Mouse (Mus musculus) induced T-regulatory cell, adult 2 months (primary cell): Measurements from ENCODE around the gene Atp1b1.

Experiments used
- DNase-seq: peaks from one replicate; pipeline ENCODE4 v3.0.0-alpha.2; 2012; ENCODE audit warnings: low read depth

The Atp1b1 gene

GRCm38 (mm10) chr1:164458245-164458613 lies at the start of gene Atp1b1:
Gene Atp1b1, minus strand, starts transcription at chr1:164458355.
- DNase-seq: peak; percentile 84

- peak; percentile 10 for DNase-seq
Observed at GRCm38 (mm10) chr1:164505096-164505495, 46.9 kb upstream of the Atp1b1 start.

- peak; percentile 79 for DNase-seq
Observed at GRCm38 (mm10) chr1:164503140-164503730, 45.1 kb upstream of the Atp1b1 start.

GRCm38 (mm10) chr1:164502231-164502630 lies 44.1 kb upstream of the Atp1b1 start:
- no peak for DNase-seq

GRCm38 (mm10) chr1:164494741-164495512 lies 36.8 kb upstream of the Atp1b1 start:
- DNase-seq: peak; percentile 25

- DNase-seq: no peak
Observed at GRCm38 (mm10) chr1:164494215-164494614, 36.1 kb upstream of the Atp1b1 start.

GRCm38 (mm10) chr1:164493042-164493705 lies 35.0 kb upstream of the Atp1b1 start:
- DNase-seq: no peak

GRCm38 (mm10) chr1:164492476-164492875 lies 34.3 kb upstream of the Atp1b1 start:
- no peak for DNase-seq

- DNase-seq: no peak
Observed at GRCm38 (mm10) chr1:164489961-164490594, 31.9 kb upstream of the Atp1b1 start.

GRCm38 (mm10) chr1:164483728-164484127 lies 25.6 kb upstream of the Atp1b1 start:
- no peak for DNase-seq

GRCm38 (mm10) chr1:164482833-164483232 lies 24.7 kb upstream of the Atp1b1 start:
- DNase-seq: no peak

- DNase-seq: no peak
Observed at GRCm38 (mm10) chr1:164481645-164482354, 23.6 kb upstream of the Atp1b1 start.

GRCm38 (mm10) chr1:164480755-164481644 lies 22.8 kb upstream of the Atp1b1 start:
- DNase-seq: no peak

- no peak for DNase-seq
Observed at GRCm38 (mm10) chr1:164475895-164476294, 17.7 kb upstream of the Atp1b1 start.

- DNase-seq: no peak
Observed at GRCm38 (mm10) chr1:164474778-164475511, 16.8 kb upstream of the Atp1b1 start.

GRCm38 (mm10) chr1:164474310-164474709 lies 16.2 kb upstream of the Atp1b1 start:
- DNase-seq: no peak

- no peak for DNase-seq
Observed at GRCm38 (mm10) chr1:164473398-164473797, 15.2 kb upstream of the Atp1b1 start.

- no peak for DNase-seq
Observed at GRCm38 (mm10) chr1:164471632-164472031, 13.5 kb upstream of the Atp1b1 start.

- no peak for DNase-seq
Observed at GRCm38 (mm10) chr1:164470985-164471384, 12.8 kb upstream of the Atp1b1 start.

- DNase-seq: no peak
Observed at GRCm38 (mm10) chr1:164468329-164468728, 10.2 kb upstream of the Atp1b1 start.
